Mouse (Mus musculus): Measurements from ENCODE around the gene Dram1.

The Dram1 gene

DNA sequence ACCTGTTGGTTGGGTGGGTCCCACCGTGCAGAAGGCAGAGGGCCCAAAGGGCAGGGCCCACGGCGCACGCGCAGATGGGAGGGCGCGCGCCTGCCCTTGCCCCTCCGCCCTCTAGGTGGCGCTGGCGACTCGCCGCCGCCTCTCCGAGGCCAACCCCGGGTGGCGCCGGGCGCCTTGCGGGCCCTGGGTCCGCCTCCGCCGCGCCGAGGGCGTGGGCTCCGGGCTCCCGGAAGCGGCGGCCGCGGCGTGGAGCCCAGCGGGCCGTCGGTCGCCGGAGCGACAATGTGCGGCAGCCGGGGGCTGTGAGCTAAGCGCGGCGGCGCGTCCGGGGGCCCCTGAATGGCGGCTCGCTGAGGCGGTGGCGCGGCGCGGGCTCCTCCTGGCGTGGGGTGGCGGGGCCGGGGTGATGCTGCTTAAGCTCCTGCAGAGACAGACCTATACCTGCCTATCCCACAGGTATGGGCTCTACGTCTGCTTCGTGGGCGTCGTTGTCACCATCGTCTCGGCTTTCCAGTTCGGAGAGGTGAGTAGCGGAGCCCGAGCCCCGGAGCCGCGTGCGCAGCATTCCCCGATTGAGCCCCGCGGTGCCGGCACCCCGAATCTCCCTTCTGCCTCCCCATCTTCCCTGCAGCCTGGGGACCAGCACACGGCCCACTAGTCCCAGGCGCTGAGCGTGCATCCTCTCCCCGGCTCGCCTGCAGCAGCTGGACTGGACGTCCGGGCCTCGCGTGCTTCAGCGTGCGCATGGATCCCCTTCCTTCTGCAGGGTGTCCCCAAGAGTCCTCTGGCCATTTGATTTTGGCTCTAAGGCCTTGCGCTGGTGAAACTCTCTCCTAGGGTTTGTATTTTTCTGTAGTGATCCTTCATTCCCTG is at the start of gene Dram1, which contains the start of gene Gnptab:
TSS of gene Dram1 (minus strand) at position 68 of the 873 bp plus-strand sequence.
TSS of gene Gnptab (plus strand) at position 120 of the 873 bp plus-strand sequence.
- DNase-seq (ENCODE audit: low read depth, low spot score) = peak; percentile 71

DNA sequence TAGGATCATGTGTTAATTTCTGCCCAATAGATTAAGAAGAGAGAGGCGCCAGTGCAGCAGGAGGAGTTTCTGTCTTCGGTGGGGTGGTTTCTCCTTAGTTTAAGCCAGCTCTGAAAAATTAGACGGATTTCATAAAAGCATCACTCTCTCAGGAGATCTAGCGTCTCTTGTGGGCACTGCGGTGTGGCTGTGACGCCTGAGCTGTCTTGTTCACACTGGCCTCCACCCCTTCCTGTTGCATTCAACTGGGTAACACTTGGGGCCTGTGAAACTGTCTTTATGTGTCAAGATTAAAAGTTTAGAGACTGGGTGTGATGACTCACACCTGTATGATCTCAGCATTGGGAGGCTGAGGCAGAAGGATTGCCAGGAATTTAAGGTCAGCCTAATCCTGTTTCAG is 49.1 kb upstream of the Dram1 start:
- no peak for DNase-seq (ENCODE audit: low read depth, low spot score)

DNA sequence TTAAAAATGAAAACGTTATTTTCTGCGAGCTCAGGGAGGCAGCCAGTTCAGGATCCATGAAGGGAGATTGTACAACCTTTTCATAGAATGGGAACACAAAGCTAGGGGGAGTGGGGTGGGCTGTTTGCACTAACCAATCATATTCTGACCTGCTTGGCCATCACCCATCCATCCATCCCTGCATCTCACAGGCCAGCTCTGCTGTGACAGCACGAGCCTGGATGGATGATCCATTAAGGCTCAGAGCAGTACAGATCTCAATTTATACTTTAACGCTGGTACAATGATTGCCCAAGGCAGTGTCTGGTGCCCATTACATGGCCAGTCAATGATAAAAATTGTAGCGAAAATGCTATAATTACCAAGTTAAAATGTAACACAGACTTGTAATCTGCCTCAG is 48.0 kb upstream of the Dram1 start:
- DNase-seq (ENCODE audit: low read depth, low spot score) = no peak

DNA sequence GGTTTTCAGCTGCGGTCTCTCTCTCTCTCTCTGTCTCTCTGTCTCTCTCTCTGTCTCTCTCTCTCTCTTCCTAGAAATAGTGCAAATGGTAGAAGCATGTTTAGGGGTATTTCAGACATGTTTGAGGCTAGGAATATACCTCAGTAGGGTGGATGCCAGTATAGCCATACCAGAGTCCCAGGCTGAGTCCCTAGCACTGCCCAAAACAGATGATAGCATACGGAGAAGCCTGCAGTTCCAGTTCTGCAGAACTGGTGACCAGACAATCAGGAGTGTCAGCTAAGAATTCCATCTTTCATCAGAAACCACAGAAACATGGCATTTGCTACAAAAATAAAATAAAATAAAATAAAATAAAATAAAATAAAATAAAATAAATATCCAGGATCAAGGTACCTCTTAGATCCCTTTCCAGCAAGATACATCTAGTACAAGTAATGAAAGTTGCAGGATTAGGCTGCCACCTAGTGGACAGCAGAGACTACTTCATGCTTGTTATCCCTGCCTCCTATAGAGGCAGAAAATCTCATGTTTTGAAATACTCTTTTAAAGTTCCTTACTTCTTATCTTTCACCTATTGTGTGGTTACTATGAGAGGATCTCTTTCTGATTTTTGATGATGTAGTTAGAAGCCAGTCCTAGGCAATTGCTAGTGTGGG is 47.4 kb upstream of the Dram1 start:
- DNase-seq (ENCODE audit: low read depth, low spot score) = peak; percentile 67

DNA sequence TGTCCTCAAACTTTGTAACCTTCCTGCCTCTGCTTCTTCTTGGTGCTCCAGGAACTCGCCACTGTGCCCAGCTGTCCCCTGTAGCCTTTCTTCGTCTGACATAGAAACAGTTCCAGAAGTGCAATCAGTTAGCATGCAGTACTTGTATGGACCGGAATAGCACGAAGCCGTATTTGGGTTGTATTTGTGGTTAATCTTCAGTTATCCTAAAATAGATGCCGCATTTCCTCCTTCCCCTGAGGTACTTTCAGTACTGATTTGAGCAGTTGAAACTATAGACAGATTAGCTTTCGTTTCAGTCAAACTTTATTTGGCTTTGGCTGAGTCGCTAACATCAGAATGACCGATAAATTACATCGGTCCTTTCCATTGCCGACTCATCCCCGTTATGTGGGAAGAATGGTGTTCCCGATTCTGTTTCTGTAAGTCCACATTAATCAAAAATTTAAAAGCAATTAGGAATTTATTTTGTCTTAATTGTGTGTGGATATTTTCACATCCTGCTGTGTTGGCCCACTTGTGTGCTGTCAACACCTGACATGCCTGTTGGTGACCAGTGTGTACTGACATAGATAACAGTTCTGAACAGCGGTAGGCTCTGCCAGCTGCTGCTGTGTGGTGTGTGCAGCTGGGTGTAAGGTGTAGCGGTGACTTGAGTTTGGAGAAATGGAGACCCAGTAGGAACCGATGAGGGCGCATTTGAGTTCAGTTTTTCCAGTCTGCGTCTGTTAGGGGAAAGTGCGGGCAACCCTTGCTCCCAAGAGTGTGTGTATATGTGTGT is 42.0 kb upstream of the Dram1 start:
- no peak for DNase-seq (ENCODE audit: low read depth, low spot score)

DNA sequence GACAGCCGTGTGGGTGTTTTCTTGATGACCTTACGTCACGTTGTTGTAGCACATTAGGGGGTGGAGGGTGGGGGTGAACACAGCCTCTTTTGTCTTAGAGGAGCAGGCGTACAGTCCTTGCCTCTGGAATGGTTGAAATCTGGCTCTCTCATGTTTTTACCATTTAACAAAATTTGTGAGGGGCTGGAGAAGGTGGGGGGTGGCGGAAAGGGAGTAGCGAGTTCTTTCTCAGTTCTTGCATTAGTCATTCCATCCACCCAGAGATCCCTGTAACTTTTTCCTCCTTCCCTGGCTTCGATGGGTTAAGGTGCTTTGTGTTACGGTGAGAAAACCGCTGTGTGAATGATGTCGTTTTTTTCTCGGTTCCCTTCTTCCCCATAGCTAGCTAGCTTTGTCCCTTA is 41.3 kb upstream of the Dram1 start:
- no peak for DNase-seq (ENCODE audit: low read depth, low spot score)

DNA sequence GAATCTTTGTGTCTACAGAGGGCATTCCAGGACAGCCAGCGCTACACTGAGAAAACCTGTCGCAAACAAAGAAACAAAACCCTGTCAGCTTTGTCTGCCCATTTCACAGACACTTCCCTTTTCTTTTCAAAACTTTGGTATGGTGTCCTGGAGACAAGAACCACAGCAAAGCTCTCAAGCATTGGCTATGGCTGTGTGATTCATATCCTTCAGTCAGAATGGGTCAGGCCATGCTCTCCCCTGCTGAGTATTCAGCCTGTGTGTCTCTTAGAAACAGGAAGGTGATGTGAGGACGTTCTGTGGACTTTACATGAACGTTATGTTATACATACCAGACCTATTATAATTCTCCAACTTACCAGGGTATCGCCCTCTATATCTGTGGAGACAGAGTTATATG is 38.8 kb upstream of the Dram1 start:
- no peak for DNase-seq (ENCODE audit: low read depth, low spot score)

DNA sequence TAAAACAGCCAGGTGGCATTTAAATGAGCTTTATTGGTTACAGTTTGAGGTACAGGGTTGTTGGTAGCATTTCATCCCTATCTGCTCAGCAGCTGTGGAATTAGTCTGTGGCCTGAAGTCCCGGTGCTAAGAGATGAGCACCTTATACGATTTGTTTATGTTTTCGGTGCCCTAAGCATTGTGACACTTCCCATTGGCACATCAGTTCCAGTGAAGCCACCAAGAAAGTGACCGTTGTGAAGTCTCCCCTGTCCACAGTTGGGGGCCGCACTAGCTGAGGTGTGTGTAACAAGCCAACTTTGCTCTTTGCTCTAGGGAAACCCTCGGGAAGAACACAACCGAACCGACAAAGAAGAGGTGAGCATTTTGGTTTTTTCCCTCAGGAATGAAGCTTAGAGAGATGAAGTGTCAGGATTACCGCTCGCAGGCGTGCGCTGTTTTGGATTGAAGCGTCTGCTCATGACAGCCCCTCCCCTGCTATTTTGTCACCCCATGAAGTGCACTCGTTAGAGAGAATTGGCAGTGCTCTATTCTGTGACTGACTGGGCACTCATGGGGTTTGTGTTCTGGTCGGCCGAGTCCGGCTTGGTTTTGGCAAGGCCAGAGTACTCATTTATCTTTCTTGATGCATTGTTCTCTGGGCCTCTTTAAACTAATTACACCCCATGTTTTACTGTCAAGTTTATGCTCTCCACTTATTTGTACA is 33.6 kb upstream of the Dram1 start:
- DNase-seq (ENCODE audit: low read depth, low spot score) = no peak

DNA sequence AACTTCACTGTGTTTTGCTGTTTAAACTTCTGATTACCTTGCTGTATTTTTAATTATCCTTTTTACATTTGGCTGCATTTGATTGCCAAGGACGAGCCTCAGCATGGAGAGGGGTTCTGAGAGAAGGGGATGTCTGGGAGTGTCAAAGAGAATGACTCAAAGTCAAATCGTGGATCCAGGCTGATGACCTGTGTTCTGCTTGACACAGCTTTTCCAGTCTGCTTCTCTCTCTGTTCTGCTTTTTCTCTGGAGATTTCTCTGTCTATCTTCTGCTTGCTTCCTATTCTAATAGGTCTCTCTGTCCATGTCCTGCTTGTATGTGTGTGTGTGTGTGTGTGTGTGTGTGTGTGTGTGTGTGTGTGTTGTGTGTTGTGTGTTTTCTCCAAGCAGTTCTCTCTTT is 30.9 kb upstream of the Dram1 start:
- no peak for DNase-seq (ENCODE audit: low read depth, low spot score)

DNA sequence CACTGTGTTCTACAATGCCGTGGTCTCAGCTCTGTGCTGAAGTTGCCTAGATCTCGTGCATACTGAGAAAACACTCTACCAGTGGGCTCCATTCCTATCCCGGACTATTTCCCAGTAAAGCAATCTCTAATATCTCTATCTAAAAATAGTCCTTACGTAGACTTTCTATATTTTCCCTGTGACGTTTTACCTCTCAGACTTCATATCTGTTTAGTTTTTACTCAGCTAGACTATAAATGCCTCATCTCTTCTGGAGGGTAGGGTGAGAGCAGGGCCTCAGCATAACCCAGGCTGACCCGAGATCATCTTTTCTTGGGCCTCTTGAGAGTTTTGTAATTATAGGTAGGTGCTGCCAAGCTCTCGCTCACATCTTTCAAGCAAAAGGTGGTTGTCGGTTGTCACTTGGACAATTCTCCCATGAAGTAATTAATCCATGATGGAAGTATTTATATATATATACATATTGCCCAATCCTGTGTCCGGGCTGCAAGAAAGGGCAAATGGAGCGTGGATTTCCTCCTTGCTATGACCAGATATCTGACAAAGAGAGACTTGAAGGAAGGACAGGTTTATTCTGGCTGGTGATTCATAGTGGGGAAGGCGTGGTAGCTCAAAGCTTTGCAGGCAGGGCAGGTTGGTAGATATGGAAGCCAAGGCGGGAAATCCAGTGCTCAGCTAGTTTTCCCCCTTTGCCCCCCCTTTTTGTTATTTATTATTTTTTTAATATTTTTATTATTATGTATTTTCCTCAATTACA is 29.2 kb upstream of the Dram1 start:
- no peak for DNase-seq (ENCODE audit: low read depth, low spot score)

DNA sequence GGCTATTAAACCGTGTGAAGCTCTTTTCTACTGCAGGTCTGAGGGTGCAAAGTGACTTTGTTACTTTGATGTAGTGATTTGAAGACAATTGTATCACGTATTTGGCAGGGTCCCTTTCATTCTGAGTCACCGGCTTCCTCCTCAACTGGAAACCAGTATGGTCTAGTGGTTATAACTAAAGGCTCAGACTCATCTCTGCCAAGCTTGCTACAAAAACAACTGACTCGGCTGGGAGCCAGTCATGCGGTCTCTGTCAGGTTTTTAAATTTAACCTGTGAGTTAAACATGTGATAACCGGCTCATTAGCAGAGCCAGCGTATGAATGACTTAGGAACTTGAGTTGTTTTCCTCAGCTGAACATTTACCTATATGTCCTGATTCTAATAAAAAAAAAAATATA is 26.9 kb upstream of the Dram1 start:
- DNase-seq (ENCODE audit: low read depth, low spot score) = no peak

DNA sequence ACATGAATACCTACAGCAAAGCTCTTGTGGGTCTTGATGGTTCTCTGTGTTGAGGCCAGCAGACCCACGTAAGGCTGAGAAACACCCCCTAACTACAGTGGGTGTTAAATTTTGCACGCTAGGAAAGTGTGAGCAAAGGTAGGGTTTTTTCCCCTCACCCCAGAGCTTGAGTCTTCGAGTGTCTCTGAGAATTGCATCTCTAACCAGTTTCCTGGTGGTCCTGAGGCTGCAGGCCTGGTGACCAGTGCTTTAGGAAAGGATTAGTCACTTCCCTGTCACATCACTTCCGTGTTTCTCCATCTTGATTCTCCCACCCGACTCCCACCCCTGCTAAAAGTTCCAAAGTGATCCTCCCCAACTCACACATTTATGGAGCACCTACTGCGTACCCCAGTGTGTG is 25.3 kb upstream of the Dram1 start:
- no peak for DNase-seq (ENCODE audit: low read depth, low spot score)

DNA sequence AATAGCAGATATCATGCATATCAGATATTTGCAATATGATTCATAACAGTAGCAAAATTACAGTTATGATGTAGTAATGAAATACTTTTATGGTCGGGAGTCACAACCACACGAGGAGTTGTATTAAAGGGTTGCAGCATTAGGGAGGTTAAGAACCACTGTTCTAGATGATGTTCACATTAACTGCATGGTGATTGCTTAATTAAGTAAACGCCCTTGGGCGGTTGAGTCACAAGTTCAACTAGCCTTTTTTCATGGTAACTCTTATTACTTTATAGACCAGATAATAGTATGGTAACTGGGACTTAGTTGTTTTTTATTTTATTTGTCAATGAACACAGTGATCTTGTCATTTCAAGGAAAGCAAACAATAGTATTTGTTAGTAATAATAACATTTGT is 24.1 kb upstream of the Dram1 start:
- no peak for DNase-seq (ENCODE audit: low read depth, low spot score)

DNA sequence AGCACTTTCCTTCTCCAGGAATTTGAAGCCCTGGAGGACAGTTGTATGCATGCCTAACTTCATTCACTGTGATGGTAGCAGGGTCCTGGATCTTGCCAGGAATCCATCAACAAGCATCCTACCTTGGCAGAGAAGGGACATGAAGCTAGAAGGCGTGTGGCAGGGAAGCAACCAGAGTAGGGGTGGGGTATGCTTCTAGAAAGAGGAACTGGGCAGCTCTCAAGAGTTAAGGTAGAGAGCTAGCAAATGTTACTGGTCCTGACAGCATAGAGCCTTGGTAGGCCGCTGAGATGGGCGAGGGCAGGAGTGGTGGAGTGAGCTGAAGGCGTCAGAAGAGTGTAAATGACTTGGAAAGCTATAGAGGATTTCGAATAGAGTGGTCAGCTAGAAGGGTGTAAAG is 20.4 kb upstream of the Dram1 start:
- no peak for DNase-seq (ENCODE audit: low read depth, low spot score)

DNA sequence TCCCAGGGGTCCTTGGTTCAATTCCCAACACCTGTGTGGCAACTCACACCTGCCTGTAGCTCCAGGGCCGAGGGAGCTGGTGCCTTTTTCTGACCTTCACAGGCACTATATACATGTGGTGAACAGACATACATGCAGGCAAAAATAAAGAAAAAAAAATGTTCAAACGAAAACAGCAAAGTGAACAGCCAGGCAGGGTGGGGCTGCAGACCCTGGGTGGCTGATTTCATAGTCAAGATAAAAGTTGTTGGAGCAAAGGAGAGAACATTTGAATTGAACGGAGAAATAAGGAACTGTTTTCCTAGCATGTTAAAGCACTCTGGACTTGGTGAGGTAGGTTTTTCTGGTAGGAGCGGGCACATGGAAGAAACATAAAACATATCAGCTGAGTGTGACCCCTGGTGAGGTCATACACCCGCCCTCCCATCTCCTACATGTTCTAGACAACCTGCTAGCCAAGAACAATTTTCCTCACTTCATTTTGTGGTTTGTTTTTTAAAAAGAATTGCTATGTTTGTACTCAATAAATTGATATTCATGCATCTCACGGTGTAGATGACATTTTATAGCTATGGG is 19.9 kb upstream of the Dram1 start:
- no peak for DNase-seq (ENCODE audit: low read depth, low spot score)

DNA sequence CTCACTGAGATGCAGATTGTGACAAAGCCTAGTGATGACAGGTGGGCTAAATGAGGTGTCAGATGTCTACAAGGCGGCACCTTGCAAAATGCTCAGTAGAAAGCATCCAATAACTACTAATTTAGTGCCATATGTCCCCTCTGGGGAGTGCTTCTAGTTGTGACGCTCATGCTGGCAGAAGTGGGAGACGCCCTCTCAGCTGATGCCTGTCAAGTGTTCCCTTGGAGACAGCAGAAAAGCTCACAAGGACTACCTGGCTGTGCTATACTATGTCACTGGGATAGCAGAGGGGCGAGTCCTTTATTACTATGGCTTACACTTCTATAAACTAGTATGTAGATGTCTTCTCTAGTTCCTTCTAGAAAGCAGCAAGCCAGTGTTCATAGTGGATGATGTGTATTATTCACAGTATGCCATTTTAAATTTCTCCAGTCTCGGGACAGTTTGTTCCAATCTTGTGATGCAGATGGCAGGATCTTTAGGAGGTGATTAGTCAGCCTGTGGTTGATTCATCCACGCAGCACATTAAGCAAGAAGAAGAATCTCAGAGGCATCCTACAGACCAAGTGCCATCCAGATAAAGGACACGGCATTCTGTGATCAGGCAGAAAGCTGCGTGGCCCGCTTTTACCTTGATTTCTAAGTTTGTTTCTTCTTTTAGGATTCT is 13.4 kb upstream of the Dram1 start:
- no peak for DNase-seq (ENCODE audit: low read depth, low spot score)

DNA sequence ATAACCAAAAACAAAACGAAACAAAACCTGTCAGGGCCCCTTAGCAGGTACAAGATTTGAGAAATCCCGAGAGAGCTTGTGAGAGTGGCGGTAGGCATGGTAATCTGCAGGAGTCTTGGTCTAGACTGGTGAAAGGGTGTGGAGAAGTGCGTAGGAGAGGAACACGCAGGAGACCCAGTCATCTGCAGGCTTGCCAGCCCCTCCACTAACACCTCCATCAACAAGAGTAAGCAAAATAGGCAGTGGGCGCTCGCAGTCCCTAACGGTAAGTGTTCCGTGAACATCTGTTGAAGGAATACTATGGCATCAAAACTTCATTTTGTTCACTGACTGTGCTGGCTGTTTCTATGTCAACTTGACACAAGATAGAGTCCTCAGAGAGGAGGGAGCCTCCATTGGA is 12.6 kb upstream of the Dram1 start:
- DNase-seq (ENCODE audit: low read depth, low spot score) = no peak

DNA sequence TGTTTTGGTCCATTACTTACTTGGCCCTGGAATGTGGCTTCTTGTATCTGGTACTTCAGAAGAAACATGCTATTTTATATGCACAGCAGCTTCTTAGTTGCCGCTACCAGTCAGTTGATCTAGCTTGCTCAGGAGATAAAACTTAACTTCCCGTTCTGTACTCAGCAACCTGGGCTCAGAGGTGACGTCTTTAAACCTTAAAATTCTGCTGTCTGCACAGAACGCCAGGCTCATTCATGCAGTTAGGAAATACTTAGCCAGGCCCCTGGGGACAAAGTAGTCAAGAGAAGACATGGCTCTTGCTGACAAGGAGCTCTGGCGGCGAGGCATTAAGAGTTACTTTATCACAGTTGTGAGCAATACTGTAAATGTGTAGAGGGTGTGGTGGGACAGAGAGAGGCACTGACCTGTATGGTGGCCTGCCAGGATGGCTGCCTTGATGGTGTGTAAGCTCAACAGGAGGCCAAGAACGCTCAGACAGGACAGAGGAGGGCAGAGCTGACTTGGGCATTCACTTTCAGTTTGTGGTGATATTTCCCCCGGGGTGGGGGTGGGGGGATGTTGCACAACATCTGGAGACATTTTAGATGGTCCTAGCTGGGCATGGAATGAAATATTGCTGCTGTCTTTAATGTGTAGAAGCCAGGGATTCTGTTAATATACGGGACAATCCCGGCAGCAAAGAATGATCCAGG is 11.4 kb upstream of the Dram1 start:
- no peak for DNase-seq (ENCODE audit: low read depth, low spot score)

DNA sequence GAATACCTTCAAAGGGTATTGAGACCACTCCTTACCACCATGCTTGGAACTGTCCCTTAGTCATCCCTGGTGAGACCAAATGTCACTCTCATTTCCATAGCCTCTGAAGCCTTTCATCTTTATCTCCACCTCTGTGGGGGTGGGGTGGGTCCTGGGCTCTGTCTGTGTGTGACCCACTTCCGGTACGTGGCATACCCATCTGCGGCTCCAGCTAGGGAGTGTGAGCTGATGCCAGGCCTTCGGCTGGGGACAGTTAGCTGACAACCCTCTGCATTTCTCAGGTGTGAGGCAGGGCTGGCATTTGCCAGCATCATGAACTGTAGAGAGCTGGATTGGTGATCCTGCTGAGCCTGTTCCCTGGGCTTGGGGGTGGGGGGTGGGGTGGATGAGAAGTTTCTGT is 10.7 kb upstream of the Dram1 start:
- DNase-seq (ENCODE audit: low read depth, low spot score) = no peak

DNA sequence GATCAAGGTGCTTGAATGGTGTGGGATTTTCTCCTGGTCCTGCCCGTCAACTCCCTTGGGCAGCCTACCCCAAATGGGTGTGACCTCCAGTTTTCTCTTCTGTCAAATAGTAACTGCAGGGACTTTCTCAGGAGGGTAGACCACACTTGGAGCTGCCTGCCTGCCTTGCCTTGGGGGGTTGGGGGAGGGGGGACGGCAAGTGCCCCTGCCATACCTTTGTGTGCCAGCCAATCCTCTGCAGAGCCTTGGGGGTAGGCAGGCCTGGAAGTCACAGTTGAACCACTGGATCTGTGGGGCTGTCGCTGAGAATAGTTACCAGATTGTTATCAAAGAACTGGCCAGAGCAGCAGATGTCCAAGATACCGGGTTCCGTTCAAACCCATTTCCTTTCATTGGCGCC is 7.4 kb upstream of the Dram1 start:
- DNase-seq (ENCODE audit: low read depth, low spot score) = no peak

Measured in ES-CJ7 (cell line).